Mouse (Mus musculus): Measurements from ENCODE around the gene Fat1. TPM values are rescaled to one million over a fixed set of nuclear protein-coding genes. Genes with fewer than 3 reads are reported as not detected.
A peak's percentile ranks its signal among the peaks of the same experiment; 100 is the strongest.

The Fat1 gene
- polyA plus RNA-seq, 1 experiment from 2014 or later, result 14.8 TPM

DNA sequence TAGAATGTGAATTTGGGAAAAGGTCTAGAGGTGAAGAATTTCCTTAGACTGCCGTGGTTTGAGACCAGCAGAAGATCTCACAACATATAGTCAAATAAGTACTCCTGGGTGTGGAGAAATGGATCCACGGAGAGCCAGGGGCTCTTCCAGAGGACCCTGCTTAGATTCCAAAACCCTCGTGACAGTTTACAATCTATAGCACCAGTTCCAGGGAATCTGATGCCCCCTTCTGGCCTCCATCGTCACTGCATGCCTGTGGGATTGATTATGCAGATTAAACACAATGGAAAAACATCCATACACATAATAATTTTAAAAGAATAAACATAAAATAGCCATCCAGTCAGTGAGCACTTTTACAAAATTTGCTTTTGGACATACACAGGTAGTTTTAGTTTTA is 75.4 kb downstream of the Fat1 start:
- Histone ChIP-seq H3K4me1 (ENCODE audit: control insufficient read depth, insufficient read depth, low read depth, low read length) (no peaks in the 10 kb centered on the region), H3K9ac (ENCODE audit: low read depth, low read length) (no peak overlapping the region), H3K36me3 (ENCODE audit: control insufficient read depth, insufficient read depth, low read length) (peaks cover 14% of the 10 kb centered on the region), H3K4me2 (ENCODE audit: low read length) (no peak overlapping the region), H3K27me3 (replicated peaks; ENCODE audit: control insufficient read depth, insufficient read depth, low read length) (no peaks in the 10 kb centered on the region), H3K9me3 (ENCODE audit: control insufficient read depth, low read length) (no peaks in the 10 kb centered on the region; the same call in 1 of the 2 replicates), H3K4me3 (ENCODE audit: low read length) (no peak overlapping the region), H3K27ac (ENCODE audit: low read depth, low read length) (no peak overlapping the region)
- ATAC-seq, result no peak
- 36% methylated on average over 4 of the region's 4 CpGs for WGBS

DNA sequence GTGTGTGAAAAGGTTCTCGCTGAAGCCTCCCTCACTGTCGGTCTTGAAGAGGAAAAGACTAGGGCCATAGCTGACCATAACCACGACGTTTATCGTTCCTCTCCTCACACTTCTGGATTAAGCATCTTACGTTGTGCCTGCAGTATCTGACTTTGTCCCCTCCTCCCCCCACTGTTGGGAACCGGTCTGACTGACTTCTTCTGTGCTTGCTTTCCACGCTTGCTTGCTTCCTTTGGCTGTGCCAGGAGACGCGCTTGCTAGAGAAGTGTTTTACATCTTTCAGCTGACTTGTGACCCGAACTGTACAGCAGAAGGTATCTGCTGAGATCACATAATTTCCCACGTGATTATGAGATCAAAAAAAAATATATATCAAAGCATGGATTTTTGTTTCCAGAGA is 76.5 kb downstream of the Fat1 start:
- Histone ChIP-seq H3K27me3 (replicated peaks; ENCODE audit: control insufficient read depth, insufficient read depth, low read length) (no peaks in the 10 kb centered on the region), H3K4me3 (ENCODE audit: low read length) (no peak overlapping the region), H3K4me1 (ENCODE audit: control insufficient read depth, insufficient read depth, low read depth, low read length) (no peaks in the 10 kb centered on the region), H3K36me3 (ENCODE audit: control insufficient read depth, insufficient read depth, low read length) (peaks cover 14% of the 10 kb centered on the region), H3K4me2 (ENCODE audit: low read length) (no peak overlapping the region), H3K9ac (ENCODE audit: low read depth, low read length) (no peak overlapping the region), H3K27ac (ENCODE audit: low read depth, low read length) (no peak overlapping the region), H3K9me3 (ENCODE audit: control insufficient read depth, low read length) (no peaks in the 10 kb centered on the region; the same call in 1 of the 2 replicates)
- WGBS, result 80% methylated on average over 12 of the region's 12 CpGs
- ATAC-seq, result no peak

DNA sequence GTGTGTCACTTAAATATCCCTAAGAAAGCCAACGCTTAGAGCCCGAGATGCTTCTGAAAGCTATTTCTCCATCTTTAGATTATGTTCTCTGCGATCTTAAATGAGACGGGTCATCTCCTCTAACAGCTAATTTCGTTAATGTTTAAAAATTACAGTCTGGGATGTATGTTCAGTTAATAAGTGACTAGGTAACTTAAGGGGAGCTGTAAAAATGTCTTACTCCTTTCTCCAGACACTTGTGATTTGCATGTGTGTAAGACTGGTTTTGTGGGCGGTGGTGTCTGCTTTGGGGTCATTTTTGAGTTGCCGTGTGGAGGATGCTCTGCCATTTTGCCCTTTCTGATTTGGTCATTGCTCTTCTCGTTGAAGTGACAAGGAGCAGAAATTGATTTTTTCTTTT is 78.6 kb downstream of the Fat1 start:
- Histone ChIP-seq H3K4me1 (ENCODE audit: control insufficient read depth, insufficient read depth, low read depth, low read length) (no peaks in the 10 kb centered on the region), H3K4me3 (ENCODE audit: low read length) (no peak overlapping the region), H3K9ac (ENCODE audit: low read depth, low read length) (no peak overlapping the region), H3K36me3 (ENCODE audit: control insufficient read depth, insufficient read depth, low read length) (peaks cover 14% of the 10 kb centered on the region), H3K27me3 (replicated peaks; ENCODE audit: control insufficient read depth, insufficient read depth, low read length) (no peaks in the 10 kb centered on the region), H3K9me3 (ENCODE audit: control insufficient read depth, low read length) (no peaks in the 10 kb centered on the region; the same call in 1 of the 2 replicates), H3K27ac (ENCODE audit: low read depth, low read length) (no peak overlapping the region), H3K4me2 (ENCODE audit: low read length) (no peak overlapping the region)
- WGBS, result 84% methylated on average over 8 of the region's 8 CpGs
- ATAC-seq, result no peak

GRCm38 (mm10) chr8:45014498-45015067 is 79.3 kb downstream of the Fat1 start:
- H3K4me3 ChIP-seq (ENCODE audit: low read length), result no peak overlapping the region
- no peak overlapping the region for H3K27ac ChIP-seq (ENCODE audit: low read depth, low read length)
- H3K9me3 ChIP-seq (ENCODE audit: control insufficient read depth, low read length), result no peaks in the 10 kb centered on the region; the same call in 1 of the 2 replicates
- H3K4me2 ChIP-seq (ENCODE audit: low read length), result no peak overlapping the region
- H3K36me3 ChIP-seq (ENCODE audit: control insufficient read depth, insufficient read depth, low read length), result peaks cover 14% of the 10 kb centered on the region
- ATAC-seq, result peak; percentile 48; the same call in 1 of the 2 replicates
- WGBS, result 94% methylated on average over 11 of the region's 11 CpGs
- H3K9ac ChIP-seq (ENCODE audit: low read depth, low read length), result no peak overlapping the region
- no peaks in the 10 kb centered on the region for H3K4me1 ChIP-seq (ENCODE audit: control insufficient read depth, insufficient read depth, low read depth, low read length)
- H3K27me3 ChIP-seq (replicated peaks; ENCODE audit: control insufficient read depth, insufficient read depth, low read length), result no peaks in the 10 kb centered on the region

DNA sequence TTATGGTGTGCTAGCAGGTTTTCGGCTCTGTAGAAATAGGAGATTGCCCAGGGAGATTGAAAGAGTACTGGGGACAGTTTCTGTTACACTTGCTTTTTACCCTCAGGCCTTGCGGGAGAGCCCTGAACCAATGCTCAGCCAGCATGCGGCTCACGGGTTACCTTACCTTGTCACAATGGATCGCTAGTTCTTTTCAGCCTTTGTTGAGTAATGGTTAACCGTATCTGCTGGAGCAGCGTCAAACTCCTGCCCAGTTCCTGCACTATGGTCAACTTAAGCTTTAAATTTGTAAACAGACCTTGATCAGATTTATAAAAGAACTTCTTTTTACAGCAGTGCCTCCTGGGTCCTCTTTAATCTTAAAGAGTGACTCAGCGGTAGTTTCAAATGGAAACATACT is 80.6 kb downstream of the Fat1 start:
- Histone ChIP-seq H3K9me3 (ENCODE audit: control insufficient read depth, low read length) (no peaks in the 10 kb centered on the region), H3K9ac (ENCODE audit: low read depth, low read length) (no peak overlapping the region), H3K36me3 (ENCODE audit: control insufficient read depth, insufficient read depth, low read length) (peaks cover 5% of the 10 kb centered on the region; the same call in 1 of the 2 replicates), H3K4me1 (ENCODE audit: control insufficient read depth, insufficient read depth, low read depth, low read length) (no peaks in the 10 kb centered on the region), H3K4me3 (ENCODE audit: low read length) (no peak overlapping the region), H3K27ac (ENCODE audit: low read depth, low read length) (no peak overlapping the region), H3K4me2 (ENCODE audit: low read length) (no peak overlapping the region), H3K27me3 (replicated peaks; ENCODE audit: control insufficient read depth, insufficient read depth, low read length) (no peaks in the 10 kb centered on the region)
- 68% methylated on average over 8 of the region's 8 CpGs for WGBS
- no peak for ATAC-seq

- no peak overlapping the region for H3K27ac ChIP-seq (ENCODE audit: low read depth, low read length)
- no peak overlapping the region for H3K4me2 ChIP-seq (ENCODE audit: low read length)
- H3K4me3 ChIP-seq (ENCODE audit: low read length), result no peak overlapping the region
- peaks cover 16% of the 10 kb centered on the region for H3K36me3 ChIP-seq (ENCODE audit: control insufficient read depth, insufficient read depth, low read length)
- H3K9me3 ChIP-seq (ENCODE audit: control insufficient read depth, low read length), result peaks cover 10% of the 10 kb centered on the region
- H3K27me3 ChIP-seq (replicated peaks; ENCODE audit: control insufficient read depth, insufficient read depth, low read length), result no peaks in the 10 kb centered on the region
- no peak overlapping the region for H3K9ac ChIP-seq (ENCODE audit: low read depth, low read length)
- no peaks in the 10 kb centered on the region for H3K4me1 ChIP-seq (ENCODE audit: control insufficient read depth, insufficient read depth, low read depth, low read length)
- no peak for ATAC-seq
- 72% methylated on average over 5 of the region's 5 CpGs for WGBS
Observed at GRCm38 (mm10) chr8:45019241-45019640, 84.0 kb downstream of the Fat1 start.

- Histone ChIP-seq H3K4me2 (ENCODE audit: low read length) (no peak overlapping the region), H3K9ac (ENCODE audit: low read depth, low read length) (no peak overlapping the region), H3K36me3 (ENCODE audit: control insufficient read depth, insufficient read depth, low read length) (peaks cover 35% of the 10 kb centered on the region), H3K4me1 (ENCODE audit: control insufficient read depth, insufficient read depth, low read depth, low read length) (no peaks in the 10 kb centered on the region), H3K4me3 (ENCODE audit: low read length) (no peak overlapping the region), H3K9me3 (ENCODE audit: control insufficient read depth, low read length) (peaks cover 22% of the 10 kb centered on the region), H3K27me3 (replicated peaks; ENCODE audit: control insufficient read depth, insufficient read depth, low read length) (no peaks in the 10 kb centered on the region), H3K27ac (ENCODE audit: low read depth, low read length) (no peak overlapping the region)
- ATAC-seq, result no peak
- 76% methylated on average over 5 of the region's 5 CpGs for whole genome bisulfite sequencing
Observed at GRCm38 (mm10) chr8:45021171-45021570, 85.9 kb downstream of the Fat1 start.

DNA sequence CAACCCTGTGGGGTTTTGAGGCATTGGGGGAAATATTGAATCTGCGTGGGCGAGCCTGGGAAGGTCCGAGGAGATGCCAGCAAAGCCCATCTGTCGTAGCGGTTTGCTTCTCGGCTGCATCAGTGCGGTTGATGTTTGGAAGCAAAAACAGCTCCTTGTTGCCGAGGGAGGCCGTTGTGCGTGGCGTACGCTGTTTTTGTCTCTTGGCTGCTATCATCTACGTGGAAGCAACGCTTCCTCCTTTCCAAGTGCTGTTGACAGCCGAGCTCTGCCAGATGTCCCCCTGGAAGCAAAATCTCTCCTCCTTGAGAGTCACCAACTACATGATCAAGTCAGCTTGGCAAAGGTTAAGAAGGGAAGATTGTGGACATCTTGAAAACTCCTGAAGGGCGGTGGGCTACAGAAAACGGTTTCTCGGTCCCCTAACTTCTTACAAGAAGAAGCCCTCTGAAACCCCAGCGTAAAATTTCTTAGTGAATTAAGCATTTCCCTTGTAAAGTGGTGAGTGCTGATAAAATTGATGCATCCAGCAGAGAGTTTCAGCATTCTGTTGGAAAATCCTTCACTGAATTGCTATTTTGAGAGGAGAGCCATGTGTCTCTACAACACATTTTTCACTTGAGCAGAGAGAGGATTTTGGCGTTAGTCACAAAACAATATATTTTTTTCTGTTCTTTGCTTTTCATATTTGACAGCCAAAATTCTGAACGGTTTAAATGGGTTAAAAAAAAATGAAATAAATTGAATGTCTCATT is 86.8 kb downstream of the Fat1 start:
- H3K4me2 ChIP-seq (ENCODE audit: low read length), result no peak overlapping the region
- no peak for ATAC-seq
- no peak overlapping the region for H3K9ac ChIP-seq (ENCODE audit: low read depth, low read length)
- no peaks in the 10 kb centered on the region for H3K27me3 ChIP-seq (replicated peaks; ENCODE audit: control insufficient read depth, insufficient read depth, low read length)
- H3K27ac ChIP-seq (ENCODE audit: low read depth, low read length), result no peak overlapping the region
- H3K4me3 ChIP-seq (ENCODE audit: low read length), result no peak overlapping the region
- WGBS, result 92% methylated on average over 21 of the region's 21 CpGs
- H3K4me1 ChIP-seq (ENCODE audit: control insufficient read depth, insufficient read depth, low read depth, low read length), result no peaks in the 10 kb centered on the region
- H3K36me3 ChIP-seq (ENCODE audit: control insufficient read depth, insufficient read depth, low read length), result peaks cover 41% of the 10 kb centered on the region
- H3K9me3 ChIP-seq (ENCODE audit: control insufficient read depth, low read length), result peaks cover 26% of the 10 kb centered on the region

DNA sequence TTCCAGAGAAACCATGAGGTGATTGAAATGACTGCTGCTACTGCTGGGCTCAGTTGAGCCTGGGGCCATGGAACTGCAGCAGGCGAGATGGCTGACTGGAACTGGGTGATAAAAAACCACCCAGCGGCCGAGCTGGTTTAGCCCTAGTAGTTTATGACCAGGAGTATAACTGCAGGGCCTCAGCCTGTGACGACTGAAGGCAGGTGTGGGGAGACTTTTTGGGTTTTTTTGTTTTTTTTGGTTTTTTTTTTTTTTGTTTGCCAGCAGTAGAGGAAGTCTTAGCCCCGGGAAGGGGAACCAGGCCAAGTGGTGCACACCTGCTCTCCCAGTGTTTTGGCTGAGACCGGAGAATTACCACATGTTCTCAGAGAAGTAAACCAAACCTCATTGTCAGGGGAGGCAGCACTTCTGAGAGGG is 92.8 kb downstream of the Fat1 start:
- H3K27me3 ChIP-seq (replicated peaks; ENCODE audit: control insufficient read depth, insufficient read depth, low read length), result no peaks in the 10 kb centered on the region
- H3K27ac ChIP-seq (ENCODE audit: low read depth, low read length), result no peak overlapping the region
- ATAC-seq, result no peak
- no peak overlapping the region for H3K9ac ChIP-seq (ENCODE audit: low read depth, low read length)
- 72% methylated on average over 6 of the region's 6 CpGs for WGBS
- no peak overlapping the region for H3K4me3 ChIP-seq (ENCODE audit: low read length)
- peaks cover 59% of the 10 kb centered on the region for H3K36me3 ChIP-seq (ENCODE audit: control insufficient read depth, insufficient read depth, low read length)
- peaks cover 26% of the 10 kb centered on the region for H3K9me3 ChIP-seq (ENCODE audit: control insufficient read depth, low read length)
- H3K4me1 ChIP-seq (ENCODE audit: control insufficient read depth, insufficient read depth, low read depth, low read length), result no peaks in the 10 kb centered on the region
- no peak overlapping the region for H3K4me2 ChIP-seq (ENCODE audit: low read length)

All from hindbrain, embryonic 16.5 days (tissue).